Mouse (Mus musculus) E14TG2a.4 (cell line): ENCODE measurements at regions not wholly inside any gene's neighbourhood (a gene's known extent, or its start where the extent isn't known, plus 50 kb on each side); places are given as distances from the start of the nearest gene placed in this dataset.
"Not testable (repeated sequence)": the region's sequence is repeated elsewhere in the genome, so short reads cannot be mapped to it uniquely, and the experiment has no call there.

Source experiments
- H3K27me3 ChIP-seq: 2 replicates; pipeline ENCODE4 v1.6.1; 2014; ENCODE audit warnings: low read length, control low read depth; ENCODE audit not compliant: insufficient read depth
- H3K36me3 ChIP-seq: 2 replicates; pipeline ENCODE4 v1.6.1; 2014; ENCODE audit warnings: low read length, control low read depth; ENCODE audit not compliant: insufficient read depth
- H3K4me1 ChIP-seq: replicated peaks from 2 replicates; pipeline ENCODE4 v1.6.1; 2014; ENCODE audit warnings: low read depth, low read length, control low read depth
- H3K4me3 ChIP-seq: replicated peaks from 2 replicates; pipeline ENCODE4 v1.5.1; 2014; ENCODE audit warnings: mild to moderate bottlenecking, low read length
- H3K9me3 ChIP-seq: 2 replicates; pipeline ENCODE4 v1.6.1; 2014; ENCODE audit warnings: low read length, control low read depth

DNA sequence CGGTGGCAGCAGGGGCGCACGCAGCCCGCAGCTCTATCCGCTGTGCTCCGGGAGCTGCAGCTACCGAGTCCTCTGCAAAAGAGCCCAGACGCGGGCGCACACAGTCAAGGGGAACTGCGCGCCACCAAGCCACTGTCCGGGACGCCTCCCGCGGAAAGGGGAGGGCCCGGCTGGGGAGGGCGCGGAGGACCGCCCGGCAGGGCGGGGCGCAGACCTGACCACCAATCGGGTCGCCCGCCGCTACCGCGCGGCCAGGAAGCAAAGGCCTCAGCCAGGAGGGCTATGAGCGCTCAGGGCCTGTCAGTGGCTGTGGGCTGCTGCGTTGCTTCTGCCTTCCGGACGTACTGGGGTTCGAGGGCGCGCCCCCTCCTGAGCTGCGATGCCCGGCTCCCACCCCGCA is 1034.5 kb downstream of the Gm10330 start:
- not testable (repeated sequence) for H3K27me3 ChIP-seq, H3K36me3 ChIP-seq, H3K9me3 ChIP-seq, H3K4me1 ChIP-seq
- peak overlapping the region; percentile 69 for H3K4me3 ChIP-seq

- H3K27me3 ChIP-seq, H3K4me1 ChIP-seq, H3K36me3 ChIP-seq, H3K9me3 ChIP-seq: not testable (repeated sequence)
- peak overlapping the region; percentile 69 for H3K4me3 ChIP-seq
Observed at GRCm38 (mm10) chr12:22745067-22745466, 1035.0 kb downstream of the Gm10330 start.
